Mouse (Mus musculus) cerebellum, adult 2 months (tissue): ENCODE results near the gene Terb2.

Source experiments
- CTCF ChIP-seq: fragments of 200-500 bp; IDR thresholded peaks from 2 replicates; pipeline ENCODE4 v1.5.1; 2011; ENCODE audit warnings: low read depth, mild to moderate bottlenecking, control low read depth, low read length, moderate library complexity, borderline replicate concordance; ENCODE audit not compliant: insufficient read depth
- POLR2A ChIP-seq: fragments of 200-500 bp; IDR thresholded peaks from 2 replicates; pipeline ENCODE4 v1.6.1; 2011; ENCODE audit warnings: low read length, control low read depth, borderline replicate concordance; ENCODE audit not compliant: insufficient read depth

DNA sequence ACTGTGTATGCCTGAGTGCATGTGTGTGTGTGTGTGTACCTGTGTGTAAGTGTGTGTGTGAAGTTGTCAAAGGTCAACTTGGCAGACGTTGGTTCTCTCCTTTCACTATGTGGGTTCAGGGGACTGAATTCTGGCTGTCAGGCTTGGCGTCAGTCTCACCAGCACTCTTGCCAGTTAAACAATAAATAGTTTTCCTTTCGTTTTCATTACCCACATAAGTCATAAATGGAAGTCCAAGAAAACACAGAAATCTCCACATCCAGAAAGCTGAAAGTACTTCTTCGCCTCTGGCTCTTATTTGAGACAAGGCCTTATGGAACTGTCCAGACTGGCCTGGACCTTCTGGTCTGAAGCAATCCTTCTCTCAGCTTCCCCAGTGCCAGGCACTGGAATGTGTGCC lies 40.3 kb upstream of the Terb2 start:
- TF ChIP-seq CTCF = no peak
- TF ChIP-seq POLR2A = no peak
